Mouse (Mus musculus): ENCODE measurements around the gene Marveld2. TPM values are rescaled to one million over a fixed set of nuclear protein-coding genes. Genes with fewer than 3 reads are reported as not detected.

Marveld2 gene
- 1.6 and 1.9 TPM in 2 replicates for polyA plus RNA-seq (2012; rRNA removed)

DNA sequence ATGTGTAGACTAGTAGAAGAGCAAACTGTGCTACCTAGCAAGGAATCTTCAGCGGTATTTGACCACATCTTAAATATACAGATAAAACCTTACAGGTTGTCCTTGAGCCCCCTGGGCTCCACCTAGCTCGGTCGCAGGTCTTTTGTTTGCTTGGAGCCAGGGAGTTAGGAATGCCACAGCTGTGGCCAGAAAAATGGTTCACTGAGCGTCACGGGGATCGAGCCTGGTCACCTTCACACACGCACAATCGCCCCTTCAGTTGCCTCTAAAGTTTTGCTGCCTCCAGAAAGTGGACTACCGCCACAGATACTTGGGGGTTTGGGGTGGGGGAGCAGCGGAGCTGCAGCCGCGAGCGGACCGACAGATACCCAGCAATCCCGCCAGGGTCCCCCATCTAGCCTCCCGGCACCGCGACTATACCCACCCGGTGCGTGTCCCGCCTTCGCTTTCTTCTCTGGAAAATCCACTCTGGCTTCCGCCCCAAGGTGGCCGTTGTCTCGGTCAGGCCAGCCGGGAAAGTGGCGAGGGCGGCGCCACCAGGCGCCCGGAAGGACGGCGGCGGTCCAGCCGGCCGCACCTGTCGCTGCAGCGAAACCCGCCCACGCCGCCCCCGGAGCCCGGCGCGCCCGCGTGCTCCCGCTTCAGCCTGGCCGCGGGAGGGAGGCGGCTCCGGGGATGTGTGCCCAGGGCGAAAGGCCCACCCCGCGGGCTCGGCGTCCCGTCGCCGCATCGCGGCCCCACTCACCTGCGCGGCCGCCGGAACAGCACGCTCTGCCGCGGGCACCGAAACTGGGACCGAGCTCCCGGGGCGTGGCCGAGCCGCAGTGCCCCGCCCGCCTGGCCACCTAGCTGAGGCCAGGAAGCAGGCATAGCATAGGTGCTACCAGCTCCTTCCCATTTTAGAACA is at the start of gene Marveld2:
Marveld2 (minus strand) TSS at position 791 of the 907 bp plus-strand sequence.
- TF ChIP-seq POLR2A (IDR thresholded peaks at IDR 0.05; ENCODE audit: extremely low read depth, insufficient read depth, low read length) (no peak), CTCF (IDR thresholded peaks at IDR 0.05; ENCODE audit: extremely low read depth, insufficient read depth, low read length) (no peak)
- H3K4me3 ChIP-seq (ENCODE audit: insufficient read depth, low read length), result peak within 1 kb of the TSS; percentile 35
- H3K27ac ChIP-seq (ENCODE audit: insufficient read depth, low read length), result no peak within 1 kb of the TSS
- no peaks in the 10 kb centered on the region for H3K4me1 ChIP-seq (ENCODE audit: control insufficient read depth, insufficient read depth, low read length)

DNA sequence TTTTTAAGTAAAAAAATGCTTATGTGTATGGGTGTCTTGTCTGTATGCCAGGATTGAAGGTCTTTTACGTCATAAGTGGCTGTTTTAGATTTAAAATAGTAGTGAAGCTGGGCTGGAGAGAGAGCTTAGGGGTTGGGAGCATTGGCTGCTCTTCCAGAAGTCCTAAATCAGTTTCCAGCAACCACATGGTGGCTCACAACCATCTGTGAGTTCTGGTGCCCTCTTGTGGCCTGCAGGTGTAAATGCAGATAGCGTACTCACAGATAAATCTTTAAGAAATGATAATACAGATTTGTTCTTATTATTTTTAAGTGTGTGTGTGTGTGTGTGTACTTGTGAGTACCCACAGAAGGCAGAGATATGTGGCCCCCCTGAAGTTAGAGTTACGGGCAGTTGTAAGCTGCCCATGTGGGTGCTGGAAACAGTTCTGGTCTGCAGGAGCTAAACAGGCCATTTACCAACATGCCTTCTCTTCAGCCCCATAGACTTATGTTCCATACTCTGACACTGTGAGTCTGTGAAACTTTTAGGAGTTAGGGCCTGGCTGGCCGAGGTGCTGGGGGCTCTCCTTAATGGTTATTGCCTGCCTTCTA is 43.2 kb upstream of the Marveld2 start:
- Histone ChIP-seq H3K4me1 (ENCODE audit: control insufficient read depth, insufficient read depth, low read length) (no peaks in the 10 kb centered on the region), H3K4me3 (ENCODE audit: insufficient read depth, low read length) (no peak overlapping the region), H3K27ac (ENCODE audit: insufficient read depth, low read length) (no peak overlapping the region)
- TF ChIP-seq POLR2A (IDR thresholded peaks at IDR 0.05; ENCODE audit: extremely low read depth, insufficient read depth, low read length) (no peak), CTCF (IDR thresholded peaks at IDR 0.05; ENCODE audit: extremely low read depth, insufficient read depth, low read length) (peak; percentile 81)

DNA sequence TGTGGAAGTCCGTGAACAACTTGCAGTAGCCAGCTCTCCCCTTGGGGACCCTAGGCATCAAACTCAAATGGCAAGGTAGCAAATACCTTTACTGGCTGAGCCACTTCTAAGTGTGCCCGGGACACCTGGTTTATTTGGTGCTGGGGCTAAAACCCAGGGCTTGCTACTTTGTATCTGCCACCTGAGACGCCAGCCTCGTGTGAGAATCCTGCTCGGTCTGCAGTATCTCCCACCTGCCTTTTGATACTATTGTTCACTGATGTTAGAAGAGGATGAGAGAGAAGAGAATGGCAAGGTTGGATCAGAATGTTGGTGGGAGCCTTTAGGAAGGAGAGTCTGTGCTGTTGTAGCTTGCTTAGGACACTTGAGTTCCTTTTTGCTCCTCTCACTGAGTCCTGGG is 41.3 kb upstream of the Marveld2 start:
- no peaks in the 10 kb centered on the region for H3K4me1 ChIP-seq (ENCODE audit: control insufficient read depth, insufficient read depth, low read length)
- no peak for TF ChIP-seq CTCF (IDR thresholded peaks at IDR 0.05; ENCODE audit: extremely low read depth, insufficient read depth, low read length)
- no peak for TF ChIP-seq POLR2A (IDR thresholded peaks at IDR 0.05; ENCODE audit: extremely low read depth, insufficient read depth, low read length)
- H3K4me3 ChIP-seq (ENCODE audit: insufficient read depth, low read length), result no peak overlapping the region
- H3K27ac ChIP-seq (ENCODE audit: insufficient read depth, low read length), result no peak overlapping the region

DNA sequence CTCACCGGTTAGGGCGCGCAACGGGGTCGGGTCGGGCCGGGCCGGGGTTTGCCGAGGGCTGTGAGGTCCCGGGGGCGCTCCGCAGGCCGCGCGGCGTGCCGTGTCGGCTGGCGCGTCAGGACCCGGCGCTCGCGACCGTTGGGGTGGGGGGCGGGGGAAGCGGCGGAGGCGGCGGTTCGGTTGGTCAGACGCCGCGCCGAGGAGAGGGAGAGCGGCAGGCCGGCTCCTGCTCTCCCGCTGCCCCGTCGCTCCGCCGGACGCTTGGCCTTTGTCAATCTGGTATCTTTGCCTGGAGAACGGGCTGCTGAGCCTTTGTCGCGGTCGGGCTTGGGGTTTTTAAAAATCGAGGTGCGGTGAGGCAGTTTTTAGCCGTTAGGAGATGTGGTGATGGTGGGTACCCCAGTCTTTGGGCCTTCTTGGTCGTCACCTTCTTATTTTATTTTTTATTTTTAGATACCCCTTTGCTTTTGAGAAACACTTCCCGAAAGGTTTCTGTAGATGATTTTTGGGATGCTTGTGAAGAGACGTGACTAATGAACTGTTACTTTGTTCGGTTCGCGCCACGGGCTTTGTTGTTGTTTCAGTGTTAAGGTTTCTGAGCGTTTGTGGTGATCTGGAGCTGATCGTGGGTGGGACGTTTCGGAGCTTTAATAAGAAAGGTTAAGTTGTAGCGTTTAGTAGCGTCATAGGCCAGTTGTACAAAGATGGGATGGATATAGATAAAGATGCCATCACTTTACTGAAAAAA is 34.8 kb upstream of the Marveld2 start, which contains the start of gene Taf9:
Taf9 (plus strand) TSS at position 141 of the 748 bp plus-strand sequence.
- Histone ChIP-seq H3K4me1 (ENCODE audit: control insufficient read depth, insufficient read depth, low read length) (peaks cover 3% of the 10 kb centered on the region; the same call in 1 of the 2 replicates), H3K27ac (ENCODE audit: insufficient read depth, low read length) (peak within 1 kb of the TSS; percentile 99), H3K4me3 (ENCODE audit: insufficient read depth, low read length) (peak within 1 kb of the TSS; percentile 98)

DNA sequence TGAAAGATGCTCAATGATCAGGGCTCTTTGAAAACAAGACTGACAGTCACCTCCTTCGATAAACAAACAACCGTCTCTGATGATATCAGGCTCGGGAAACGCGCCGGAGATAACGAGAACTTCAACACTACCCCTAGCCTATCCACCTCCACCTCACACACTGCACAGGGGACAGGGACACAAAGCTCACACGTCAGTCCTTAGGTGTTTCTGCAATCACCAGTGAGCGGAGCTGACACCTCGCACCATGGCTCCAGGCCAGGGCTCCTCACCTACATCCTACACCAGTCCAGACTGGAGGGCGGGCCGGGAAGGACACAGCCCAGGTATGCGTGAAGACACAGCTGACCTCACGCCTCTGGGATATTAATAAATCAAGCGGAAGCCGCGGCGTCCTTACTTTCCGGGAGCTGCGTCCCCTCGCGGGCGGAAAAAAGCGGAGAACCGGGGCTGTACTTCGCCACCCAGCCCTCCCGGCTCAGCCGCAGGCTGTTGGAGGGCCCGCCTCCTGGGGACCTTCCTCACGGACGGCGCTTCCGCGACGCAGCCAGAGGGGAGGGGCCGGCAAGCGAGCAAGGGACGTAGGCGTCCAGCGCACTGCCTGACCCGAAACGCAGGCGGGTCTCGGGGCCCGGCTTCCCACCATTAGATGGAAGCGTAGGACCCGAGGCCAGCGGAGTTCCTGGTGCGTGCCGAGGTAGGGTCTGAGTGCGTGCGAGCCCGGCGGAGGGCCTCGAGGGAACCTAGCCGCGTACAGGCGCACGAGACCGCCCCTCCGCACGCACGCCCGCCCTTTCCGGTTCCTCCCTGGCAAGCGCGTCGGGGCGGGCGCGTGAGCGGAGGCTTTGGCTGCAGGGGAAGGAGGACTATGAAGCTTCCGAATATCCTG is 34.0 kb upstream of the Marveld2 start, which contains the start of the genes Ak6 and Rad17:
Ak6 (plus strand) TSS at position 430 of the 889 bp plus-strand sequence.
Rad17 (minus strand) TSS at position 502 of the 889 bp plus-strand sequence.
- H3K27ac ChIP-seq (ENCODE audit: insufficient read depth, low read length), result peak within 1 kb of the TSS; percentile 99
- peaks cover 3% of the 10 kb centered on the region; the same call in 1 of the 2 replicates for H3K4me1 ChIP-seq (ENCODE audit: control insufficient read depth, insufficient read depth, low read length)
- H3K4me3 ChIP-seq (ENCODE audit: insufficient read depth, low read length), result peak within 1 kb of the TSS; percentile 98
- TF ChIP-seq POLR2A (IDR thresholded peaks at IDR 0.05; ENCODE audit: extremely low read depth, insufficient read depth, low read length) (peak; percentile 53; the same call in 1 of the 2 replicates), CTCF (IDR thresholded peaks at IDR 0.05; ENCODE audit: extremely low read depth, insufficient read depth, low read length) (no peak)

More for the DNA sequence above, 34.8 kb upstream of the Marveld2 start, which contains the start of gene Taf9:
- no peak for TF ChIP-seq CTCF (IDR thresholded peaks at IDR 0.05; ENCODE audit: extremely low read depth, insufficient read depth, low read length)
- no peak for TF ChIP-seq POLR2A (IDR thresholded peaks at IDR 0.05; ENCODE audit: extremely low read depth, insufficient read depth, low read length)

DNA sequence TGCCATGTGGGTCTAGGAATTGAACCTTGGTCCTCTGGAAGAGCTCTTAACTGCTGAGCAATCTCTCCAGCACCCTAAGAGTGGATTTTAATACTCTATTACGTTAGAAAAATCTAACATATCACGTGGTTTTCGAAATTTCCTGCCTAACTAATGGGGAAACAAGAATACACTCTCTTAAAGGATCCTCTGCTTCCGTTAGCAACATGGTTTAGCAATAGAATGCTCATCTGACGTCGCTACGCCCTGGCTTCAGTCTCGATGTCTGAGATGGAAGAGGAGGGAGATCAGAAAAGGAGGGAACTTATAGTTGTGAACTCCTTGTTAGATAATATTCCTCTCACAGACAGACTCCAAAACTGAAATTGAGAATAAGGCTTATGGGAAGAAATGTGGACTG is 31.5 kb upstream of the Marveld2 start:
- no peak overlapping the region for H3K27ac ChIP-seq (ENCODE audit: insufficient read depth, low read length)
- peaks cover 3% of the 10 kb centered on the region; the same call in 1 of the 2 replicates for H3K4me1 ChIP-seq (ENCODE audit: control insufficient read depth, insufficient read depth, low read length)
- H3K4me3 ChIP-seq (ENCODE audit: insufficient read depth, low read length), result no peak overlapping the region
- TF ChIP-seq POLR2A (IDR thresholded peaks at IDR 0.05; ENCODE audit: extremely low read depth, insufficient read depth, low read length) (no peak), CTCF (IDR thresholded peaks at IDR 0.05; ENCODE audit: extremely low read depth, insufficient read depth, low read length) (no peak)

DNA sequence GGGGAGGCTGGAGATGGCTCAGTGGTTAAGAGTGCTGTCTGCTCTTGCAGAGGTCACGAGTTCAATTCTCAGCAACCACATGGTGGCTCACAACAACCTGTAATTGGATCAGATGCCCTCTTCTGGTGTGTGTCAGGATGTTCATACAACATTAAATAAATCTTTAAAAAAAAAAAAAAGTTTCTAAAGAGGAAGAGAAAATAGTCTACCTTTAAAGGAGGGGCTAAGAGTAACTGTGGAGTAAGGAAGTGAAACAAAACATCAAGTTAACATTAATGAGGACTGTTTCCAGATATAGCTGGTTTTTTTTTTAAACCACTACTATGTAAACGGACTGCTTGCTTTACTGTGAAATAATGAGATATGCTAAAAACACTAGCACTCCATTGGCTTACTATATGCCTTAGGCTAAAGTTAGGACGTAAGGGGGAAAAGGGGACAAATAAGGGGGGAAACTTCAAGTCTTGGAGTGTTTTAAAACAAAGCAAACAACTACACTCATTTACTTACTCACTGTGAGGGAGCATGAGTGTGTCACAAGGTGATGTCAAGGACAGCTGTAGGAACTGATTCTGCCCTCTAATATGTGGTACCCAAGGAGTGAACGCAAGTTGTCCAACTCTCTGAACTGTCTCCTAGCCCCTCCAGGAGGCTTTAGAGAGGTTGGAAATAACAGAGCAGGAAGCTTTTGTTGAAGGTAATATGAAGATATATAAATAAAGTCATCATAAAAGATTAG is 25.9 kb upstream of the Marveld2 start:
- no peaks in the 10 kb centered on the region for H3K4me1 ChIP-seq (ENCODE audit: control insufficient read depth, insufficient read depth, low read length)
- no peak for TF ChIP-seq CTCF (IDR thresholded peaks at IDR 0.05; ENCODE audit: extremely low read depth, insufficient read depth, low read length)
- TF ChIP-seq POLR2A (IDR thresholded peaks at IDR 0.05; ENCODE audit: extremely low read depth, insufficient read depth, low read length), result no peak
- no peak overlapping the region for H3K4me3 ChIP-seq (ENCODE audit: insufficient read depth, low read length)
- H3K27ac ChIP-seq (ENCODE audit: insufficient read depth, low read length), result no peak overlapping the region

Measured in cortical plate, adult 2 months (tissue).